Mouse (Mus musculus): ENCODE measurements around the gene Smyd2.

Smyd2 gene

DNA sequence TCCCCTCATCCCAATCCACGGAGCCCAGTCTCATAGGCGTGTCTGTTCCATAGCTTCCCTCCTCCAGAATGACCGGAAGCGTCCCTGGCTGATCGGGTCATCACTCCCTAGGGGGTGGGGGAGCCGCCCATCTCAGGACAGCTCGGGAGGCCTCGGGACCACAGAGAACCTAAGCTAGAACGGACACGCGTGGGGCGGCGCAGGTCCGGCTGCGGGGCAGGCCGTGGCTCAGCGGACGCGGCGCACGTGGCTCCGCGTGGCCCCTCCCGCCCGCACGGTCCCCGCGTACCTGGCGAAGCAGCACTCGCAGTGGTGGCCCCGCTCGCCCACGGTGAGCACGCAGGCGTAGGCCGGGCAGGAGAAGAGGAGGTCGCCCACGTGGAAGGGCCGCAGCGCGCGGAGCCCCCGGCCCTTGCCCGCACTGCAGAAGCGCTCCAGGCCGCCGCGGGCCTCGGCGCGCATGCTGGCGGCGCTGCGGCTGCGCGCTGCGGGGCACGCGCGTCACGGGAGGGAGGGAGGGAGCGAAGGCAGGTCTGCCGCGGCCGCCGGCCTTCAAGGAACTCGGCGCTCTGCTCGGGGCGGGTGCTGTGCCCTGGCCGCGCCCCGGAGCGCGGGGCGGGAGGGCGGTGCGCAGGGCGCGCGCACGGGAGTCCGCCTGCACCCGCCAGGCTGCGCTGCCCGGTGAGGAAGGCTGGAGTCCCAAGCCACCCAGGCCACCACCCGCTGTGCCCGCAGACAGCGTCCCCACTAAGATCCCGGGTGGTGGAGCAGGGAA is at the start of gene Smyd2:
TSS of gene Smyd2 (minus strand) at position 546 of the 775 bp plus-strand sequence.
- DNase-seq (ENCODE audit: low read depth, low spot score), result peak; percentile 85

- DNase-seq (ENCODE audit: low read depth, low spot score), result no peak
These were observed 48.2 kb upstream of the Smyd2 start for GRCm38 (mm10) chr1:189970381-189970780.

DNA sequence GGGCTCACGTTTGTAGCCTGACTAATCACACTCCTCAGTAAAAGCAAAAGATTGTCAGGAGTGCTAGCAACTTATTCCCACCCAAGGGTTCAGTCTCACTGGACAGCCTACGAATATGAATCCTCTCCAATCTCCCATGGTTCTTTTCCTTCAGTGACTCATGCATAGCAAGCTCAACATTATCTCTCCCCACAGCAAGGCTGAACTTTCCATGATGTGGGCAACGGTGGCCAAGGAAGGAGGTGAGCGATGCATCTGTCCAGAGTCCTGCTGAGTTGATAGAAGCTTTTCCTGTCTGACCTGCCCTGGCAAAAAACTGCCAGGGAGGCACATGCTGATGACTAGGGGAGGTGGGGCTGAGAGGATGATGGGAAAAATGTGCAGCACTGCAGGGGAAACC is 45.9 kb upstream of the Smyd2 start:
- no peak for DNase-seq (ENCODE audit: low read depth, low spot score)

DNA sequence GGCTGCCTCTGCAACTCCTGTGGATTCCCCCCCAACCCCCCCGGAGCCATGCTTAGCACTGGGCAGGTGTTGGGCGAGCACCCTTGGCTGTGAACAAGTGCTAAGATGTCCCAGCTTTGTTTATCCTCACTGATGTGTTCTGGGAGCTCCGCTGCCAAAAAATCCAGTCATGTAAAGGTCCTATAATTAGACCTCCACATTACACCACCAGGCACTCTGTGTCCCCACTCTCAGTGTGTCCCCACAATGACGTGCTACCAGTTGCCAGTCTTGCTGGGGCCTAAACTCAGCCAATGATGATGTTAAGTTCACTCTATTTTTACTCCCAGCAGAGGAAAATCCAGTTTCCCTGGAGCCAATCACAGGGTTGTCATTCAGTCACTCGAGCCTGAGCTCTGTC is 38.3 kb upstream of the Smyd2 start:
- no peak for DNase-seq (ENCODE audit: low read depth, low spot score)

DNA sequence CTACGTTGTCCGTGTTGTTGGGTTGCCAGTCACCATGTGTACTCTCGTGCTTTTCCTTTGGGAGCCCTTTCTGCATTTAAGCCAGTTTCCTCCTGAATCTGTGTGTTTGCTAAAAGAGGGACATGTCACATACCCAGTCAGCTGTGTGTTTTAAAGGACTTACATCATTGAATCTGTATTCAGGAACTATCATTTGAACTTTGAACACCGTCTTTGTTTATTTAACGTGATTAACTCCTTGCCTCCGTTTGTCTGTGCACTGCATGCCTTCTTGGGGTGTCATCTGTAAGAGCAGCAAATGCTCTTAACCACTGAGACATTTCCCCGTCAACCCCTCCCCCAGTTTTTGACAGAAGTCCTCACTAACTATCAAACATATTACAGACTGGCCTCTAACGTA is 37.6 kb upstream of the Smyd2 start:
- DNase-seq (ENCODE audit: low read depth, low spot score), result no peak

GRCm38 (mm10) chr1:189951861-189952260 is 29.7 kb upstream of the Smyd2 start:
- DNase-seq (ENCODE audit: low read depth, low spot score), result no peak

- DNase-seq (ENCODE audit: low read depth, low spot score), result no peak
These were observed 25.2 kb upstream of the Smyd2 start for GRCm38 (mm10) chr1:189947411-189947810.

DNA sequence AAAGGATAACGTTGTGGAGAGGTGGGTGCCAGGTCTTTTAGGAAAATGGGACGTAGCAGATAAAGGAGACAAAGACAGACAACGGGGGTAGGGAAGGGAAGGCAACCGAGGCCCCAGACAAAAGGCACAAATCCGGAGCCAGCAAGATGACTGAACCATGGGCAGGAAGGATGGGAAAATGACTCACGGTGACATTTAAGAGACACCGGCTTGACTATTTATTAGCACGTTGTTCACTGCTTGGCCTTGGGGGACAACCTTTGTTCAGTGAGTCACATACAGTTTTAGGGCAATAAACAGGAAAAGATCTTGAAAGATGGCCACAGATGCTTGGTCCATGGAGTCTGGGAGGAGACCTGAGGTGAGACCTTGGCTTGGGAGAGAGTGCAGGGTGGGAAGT is 24.0 kb upstream of the Smyd2 start:
- no peak for DNase-seq (ENCODE audit: low read depth, low spot score)

- no peak for DNase-seq (ENCODE audit: low read depth, low spot score)
These were observed 19.6 kb upstream of the Smyd2 start for GRCm38 (mm10) chr1:189941786-189942185.

DNA sequence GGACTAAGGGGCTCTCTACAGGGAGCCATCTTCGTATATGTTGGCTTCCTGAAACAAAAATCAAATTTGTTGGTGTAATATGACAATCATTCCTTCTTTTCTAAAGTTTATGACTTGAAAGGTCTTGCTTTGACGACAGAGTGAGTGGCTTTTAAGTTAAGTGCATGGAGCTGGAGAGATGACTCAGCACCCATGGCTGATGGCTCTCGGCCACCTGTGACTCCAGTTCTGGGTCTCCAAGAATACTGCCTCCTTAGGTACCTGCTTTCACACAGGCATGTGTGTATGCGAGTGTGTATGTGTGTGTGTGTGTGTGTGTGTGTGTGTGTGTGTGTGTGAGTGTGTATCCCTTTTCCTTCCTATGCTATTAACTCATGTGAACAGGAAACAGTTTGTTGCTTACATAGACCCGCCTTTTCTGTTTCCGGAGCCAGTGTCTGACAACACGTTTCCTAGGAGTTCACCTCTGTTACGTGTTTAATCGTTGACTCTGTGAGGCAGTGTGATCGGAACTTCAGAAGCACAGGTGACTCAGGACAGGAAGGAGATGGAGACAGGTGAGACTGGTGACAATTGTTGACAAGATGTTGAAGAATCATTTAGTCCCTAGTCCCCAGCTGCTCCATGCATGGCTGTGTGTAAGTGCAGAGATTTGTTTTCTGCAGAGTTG is 14.4 kb upstream of the Smyd2 start:
- no peak for DNase-seq (ENCODE audit: low read depth, low spot score)

GRCm38 (mm10) chr1:189933480-189934202 is 11.5 kb upstream of the Smyd2 start:
- no peak for DNase-seq (ENCODE audit: low read depth, low spot score)

- DNase-seq (ENCODE audit: low read depth, low spot score), result no peak
These were observed 10.8 kb upstream of the Smyd2 start for GRCm38 (mm10) chr1:189932976-189933375.

DNA sequence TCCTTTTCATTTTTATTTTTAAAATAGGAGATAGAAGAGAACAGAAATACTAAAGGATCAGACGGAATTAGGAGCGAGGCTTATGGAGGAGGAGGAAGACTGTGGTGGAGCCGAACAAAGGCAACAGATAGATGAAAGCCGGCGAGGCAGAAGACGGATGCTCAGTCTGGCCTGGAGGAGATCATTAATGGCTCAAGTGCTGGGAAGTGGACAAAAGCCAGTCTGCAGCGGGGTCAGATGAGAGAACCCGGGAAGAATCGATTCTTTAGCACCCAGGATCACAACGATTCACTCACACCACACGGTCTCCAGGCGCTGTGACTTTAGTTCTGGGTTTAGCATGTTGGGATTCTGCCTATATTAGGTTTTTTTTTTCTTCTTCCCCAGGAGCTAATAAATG is 10.0 kb upstream of the Smyd2 start:
- DNase-seq (ENCODE audit: low read depth, low spot score), result peak; percentile 41

GRCm38 (mm10) chr1:189929896-189930295 is 7.7 kb upstream of the Smyd2 start:
- no peak for DNase-seq (ENCODE audit: low read depth, low spot score)

DNA sequence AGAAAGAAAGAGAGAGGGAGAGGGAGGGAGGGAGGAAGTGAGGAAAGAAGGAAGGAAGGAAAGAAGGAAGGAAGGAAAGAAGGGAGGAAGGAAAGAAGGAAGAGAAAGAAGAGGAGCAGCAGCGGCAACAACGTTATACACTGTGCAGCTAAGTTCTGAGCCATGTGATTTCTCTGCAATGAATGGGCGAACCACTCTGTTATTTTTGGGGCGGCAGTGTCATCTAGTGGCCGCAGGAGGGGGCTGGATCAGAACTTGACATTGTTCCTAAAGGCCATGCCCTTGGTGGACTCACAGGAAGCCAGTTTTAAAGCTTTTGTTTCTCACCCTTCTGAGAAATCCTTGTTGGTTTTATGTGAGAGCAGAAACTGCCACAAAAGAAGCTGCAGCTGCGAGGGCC is 5.5 kb upstream of the Smyd2 start:
- DNase-seq (ENCODE audit: low read depth, low spot score), result peak; percentile 73

DNA sequence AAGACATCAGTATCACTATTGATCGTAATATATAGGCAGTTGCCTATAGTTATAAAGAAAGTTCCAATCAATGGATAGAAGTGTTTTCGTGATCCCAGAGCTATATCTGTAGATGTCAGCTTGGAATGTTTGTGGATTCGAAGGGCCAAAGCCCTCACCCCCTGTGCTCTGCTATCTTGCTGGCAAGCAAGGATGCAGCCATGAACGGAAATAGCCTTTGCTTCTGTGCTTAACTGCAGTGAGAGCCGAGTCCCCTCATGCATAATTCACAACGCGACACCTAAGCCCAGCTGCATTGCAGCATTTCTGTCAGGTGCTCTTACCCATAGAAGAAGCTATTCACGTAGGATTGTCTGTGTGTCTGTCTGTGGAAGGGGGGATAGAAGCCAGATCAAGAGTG is 4.1 kb upstream of the Smyd2 start:
- no peak for DNase-seq (ENCODE audit: low read depth, low spot score)

GRCm38 (mm10) chr1:189923871-189924568 is 1.9 kb upstream of the Smyd2 start:
- no peak for DNase-seq (ENCODE audit: low read depth, low spot score)

GRCm38 (mm10) chr1:189923157-189923556 is 994 bp upstream of the Smyd2 start:
- DNase-seq (ENCODE audit: low read depth, low spot score), result no peak

DNA sequence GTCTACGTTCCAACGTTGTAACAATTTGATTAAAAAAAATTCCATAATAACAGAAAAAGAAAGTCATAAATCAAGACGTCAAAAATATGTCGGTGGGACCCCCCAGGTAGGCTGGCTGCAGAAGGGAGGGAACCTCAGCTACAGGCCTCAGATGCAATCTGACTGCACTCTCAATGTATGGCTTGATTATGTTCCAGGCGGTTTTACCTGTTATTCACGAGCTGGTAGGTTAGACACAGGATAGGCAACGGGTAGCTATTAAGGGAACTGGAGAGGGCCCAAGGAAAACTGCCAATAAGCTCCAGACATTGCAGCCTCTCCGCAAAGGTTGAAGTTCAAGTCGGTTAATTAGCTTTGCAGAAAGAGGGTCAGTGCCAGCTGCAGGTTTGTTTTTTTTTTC is 558 bp upstream of the Smyd2 start:
- DNase-seq (ENCODE audit: low read depth, low spot score), result no peak

GRCm38 (mm10) chr1:189921568-189921817 is 670 bp downstream of the Smyd2 start:
- no peak for DNase-seq (ENCODE audit: low read depth, low spot score)

DNA sequence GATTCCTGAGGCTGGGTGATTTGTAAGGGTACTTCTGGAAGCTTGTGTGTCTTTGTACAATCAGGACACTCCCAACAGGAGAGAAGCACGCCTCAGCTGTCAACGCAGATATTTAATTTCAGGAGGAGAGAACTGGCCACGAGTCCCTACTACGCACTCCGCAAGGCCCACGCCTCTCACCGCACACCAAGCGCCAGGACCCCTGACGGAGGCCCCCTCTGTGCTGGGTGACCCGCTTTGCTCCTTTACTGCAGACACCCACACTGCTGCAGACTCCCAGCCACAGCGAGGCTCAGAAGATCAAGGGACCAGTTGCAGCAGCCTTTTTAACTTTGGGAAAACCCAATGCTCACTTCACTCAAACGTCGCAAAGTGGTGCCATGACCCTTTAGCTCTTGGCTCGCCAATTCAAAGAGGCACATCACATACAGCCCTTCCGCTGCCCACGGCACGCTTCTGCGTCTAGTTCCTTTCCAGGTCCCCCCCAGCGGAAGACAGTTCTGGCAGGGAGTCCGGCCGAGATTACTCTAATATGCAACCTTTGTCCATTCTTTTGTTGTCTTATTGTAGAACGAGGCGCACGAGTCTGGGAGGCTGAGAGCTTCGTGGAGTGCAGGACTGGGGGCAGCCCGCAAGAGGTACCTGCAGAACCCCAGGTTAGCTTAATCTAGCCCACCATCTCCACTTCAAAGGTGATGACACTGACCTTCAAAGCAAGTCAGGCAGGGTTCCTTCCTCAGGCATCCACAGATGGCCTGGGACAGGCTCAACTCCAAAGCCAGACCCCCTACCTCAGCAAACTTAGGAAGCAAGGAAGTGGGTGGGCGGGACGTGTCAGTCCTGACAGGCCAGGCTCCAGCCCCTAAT is 1.2 kb downstream of the Smyd2 start:
- peak; percentile 23 for DNase-seq (ENCODE audit: low read depth, low spot score)

Measured in mesoderm, embryonic 11.5 days (tissue).